Mouse (Mus musculus): Measurements from ENCODE around the gene Agtpbp1.

- TF ChIP-seq CTCF (IDR thresholded peaks at IDR 0.05; ENCODE audit: control insufficient read depth, insufficient read depth, insufficient replicate concordance, low read depth, low read length) = no peak
- TF ChIP-seq POLR2A (IDR thresholded peaks at IDR 0.05; ENCODE audit: control insufficient read depth, low read depth, low read length) = no peak
Observed at GRCm38 (mm10) chr13:59565945-59566520, 19.0 kb downstream of the Agtpbp1 start.
